Mouse (Mus musculus) ES-E14 (cell line): ENCODE measurements around the gene Pde9a. TPM values are rescaled to one million over a fixed set of nuclear protein-coding genes. Genes with fewer than 3 reads are reported as not detected.

Experiments
- DNase-seq: peaks from one replicate; pipeline ENCODE4 v3.0.0-alpha.2; 2013; ENCODE audit warnings: low read depth, low spot score
- H3K27ac ChIP-seq: 2 replicates; pipeline ENCODE4 v1.5.1; 2012; ENCODE audit warnings: low read depth, mild to moderate bottlenecking, low read length, moderate library complexity, mixed read lengths; ENCODE audit not compliant: poor library complexity, insufficient read depth, severe bottlenecking
- H3K36me3 ChIP-seq: 2 replicates; pipeline ENCODE4 v1.6.1; 2012; ENCODE audit warnings: mild to moderate bottlenecking, low read length, moderate library complexity, mixed read lengths; ENCODE audit not compliant: control insufficient read depth, poor library complexity, insufficient read depth, severe bottlenecking
- H3K4me1 ChIP-seq, 2 experiments: fragments of 150-350 bp in 1 of 2; sonication (generic) in 1 of 2; 2 replicates each; pipeline ENCODE4 v1.6.1; 2012; ENCODE audit warnings: low read length in 2 of 2, mild to moderate bottlenecking in 1 of 2, mixed read lengths in 1 of 2; ENCODE audit not compliant: control insufficient read depth in 2 of 2, insufficient read depth in 2 of 2, poor library complexity in 1 of 2
- H3K4me3 ChIP-seq, 2 experiments: fragments of 150-350 bp in 1 of 2; sonication (generic) in 1 of 2; 2 replicates each; pipeline ENCODE4 v1.5.1; 2012; ENCODE audit warnings: low read length in 2 of 2, low read depth in 1 of 2, mild to moderate bottlenecking in 1 of 2, mixed read lengths in 1 of 2; ENCODE audit not compliant: insufficient read depth in 1 of 2, poor library complexity in 1 of 2, severe bottlenecking in 1 of 2
- H3K9ac ChIP-seq: 2 replicates; pipeline ENCODE4 v1.6.1; 2012; ENCODE audit warnings: low read depth, mild to moderate bottlenecking, low read length, mixed read lengths; ENCODE audit not compliant: poor library complexity, insufficient read depth, severe bottlenecking
- H3K9me3 ChIP-seq: fragments of 150-350 bp; sonication (generic); 2 replicates; pipeline ENCODE4 v1.6.1; 2012; ENCODE audit warnings: low read depth, mild to moderate bottlenecking, low read length; ENCODE audit not compliant: control insufficient read depth, insufficient read depth
- CHD2 ChIP-seq: IDR thresholded peaks from 2 replicates; pipeline ENCODE4 v1.6.1; 2014; ENCODE audit warnings: mild to moderate bottlenecking, low read depth, low read length, inconsistent platforms
- HCFC1 ChIP-seq: IDR thresholded peaks from 2 replicates; pipeline ENCODE4 v1.6.1; 2012; ENCODE audit warnings: low read length, inconsistent platforms, borderline replicate concordance; ENCODE audit not compliant: insufficient read depth
- MAFK ChIP-seq: IDR thresholded peaks from 2 replicates; pipeline ENCODE4 v1.6.1; 2014; ENCODE audit warnings: mild to moderate bottlenecking, low read depth, low read length, inconsistent platforms; ENCODE audit not compliant: insufficient read depth
- ZC3H11A ChIP-seq: IDR thresholded peaks from 2 replicates; pipeline ENCODE4 v1.6.1; 2012; ENCODE audit warnings: low read depth, mild to moderate bottlenecking, inconsistent platforms, low read length, borderline replicate concordance
- ZNF384 ChIP-seq: IDR thresholded peaks from 2 replicates; pipeline ENCODE4 v1.6.1; 2012; ENCODE audit warnings: low read depth, low read length, inconsistent platforms
- in situ Hi-C, 2 experiments: fragments of 600-800 bp; cut with MboI; formaldehyde crosslinking; loops; one replicate each; pipeline ENCODE4 v1.15.1; 2025; ENCODE audit warnings: low sequenced_read_pairs in 2 of 2, inconsistent platforms in 1 of 2; ENCODE audit not compliant: unreplicated experiment in 2 of 2
- total RNA-seq: library from RNA; depleted of rRNA; stranded (reverse); fragments of 300-350 nt; gene quantifications from 2 replicates; pipeline ENCODE4 v1.2.3, GENCODE M21; 2012

Pde9a gene
- total RNA-seq, 1 experiment, result 3.9 TPM

- Histone ChIP-seq H3K36me3 (peaks cover 81% of the 10 kb centered on the region), H3K9ac (no peak overlapping the region), H3K4me1 (peaks cover 0 to 12% of the 10 kb centered on the region in 2 experiments; a peak in 1 of 4 replicates), H3K9me3 (no peaks in the 10 kb centered on the region), H3K4me3 (no peak overlapping the region), H3K27ac (no peak overlapping the region)
- in situ Hi-C loops, result no loop called here
- no peak for DNase-seq
- TF ChIP-seq CHD2 (no peak), ZC3H11A (no peak), MAFK (no peak), ZNF384 (no peak), HCFC1 (no peak)
Observed at GRCm38 (mm10) chr17:31503936-31504335, 117.9 kb downstream of the Pde9a start.

GRCm38 (mm10) chr17:31505013-31505412 lies 119.0 kb downstream of the Pde9a start:
- Histone ChIP-seq H3K4me3 (no peak overlapping the region), H3K4me1 (peaks cover 0 to 12% of the 10 kb centered on the region in 2 experiments; a peak in 1 of 4 replicates), H3K36me3 (peaks cover 83% of the 10 kb centered on the region), H3K9me3 (no peaks in the 10 kb centered on the region), H3K27ac (no peak overlapping the region), H3K9ac (peak overlapping the region; percentile 25; the same call in 1 of the 2 replicates)
- in situ Hi-C loops, result no loop called here
- no peak for TF ChIP-seq CHD2
- no peak for TF ChIP-seq ZC3H11A
- no peak for DNase-seq

GRCm38 (mm10) chr17:31506282-31506681 lies 120.3 kb downstream of the Pde9a start:
- H3K4me1 ChIP-seq, result peaks cover 0 to 12% of the 10 kb centered on the region in 2 experiments; a peak in 1 of 4 replicates
- H3K9ac ChIP-seq, result no peak overlapping the region
- no peaks in the 10 kb centered on the region for H3K9me3 ChIP-seq
- no peak for DNase-seq
- no peak overlapping the region for H3K27ac ChIP-seq
- no peak overlapping the region for H3K4me3 ChIP-seq
- H3K36me3 ChIP-seq, result peaks cover 75% of the 10 kb centered on the region
- in situ Hi-C loops, result no loop called here
- TF ChIP-seq HCFC1, result no peak
- TF ChIP-seq ZC3H11A, result no peak
- TF ChIP-seq MAFK, result no peak
- no peak for TF ChIP-seq ZNF384
- TF ChIP-seq CHD2, result no peak

- peak overlapping the region; percentile 75 to 83 for H3K4me3 ChIP-seq
- H3K27ac ChIP-seq, result no peak overlapping the region
- H3K9ac ChIP-seq, result peak overlapping the region; percentile 89; the same call in 1 of the 2 replicates
Observed at GRCm38 (mm10) chr17:31510944-31511343, 124.9 kb downstream of the Pde9a start.

GRCm38 (mm10) chr17:31511792-31512495 lies 125.9 kb downstream of the Pde9a start:
- Histone ChIP-seq H3K36me3 (peaks cover 27% of the 10 kb centered on the region), H3K4me3 (peak overlapping the region; percentile 75 to 83), H3K9ac (peak overlapping the region; percentile 89), H3K27ac (peak overlapping the region; percentile 82), H3K4me1 (no peaks in the 10 kb centered on the region), H3K9me3 (no peaks in the 10 kb centered on the region)
- TF ChIP-seq ZC3H11A (no peak), HCFC1 (peak; percentile 81)
- peak; percentile 82 for DNase-seq
- in situ Hi-C loops, result loop anchor here in 1 of 2 experiments (10.0 kb wide), 1 partner anchor 153 kb away; no protein-coding TSS in a partner anchor

More at GRCm38 (mm10) chr17:31510944-31511343, 124.9 kb downstream of the Pde9a start:
- 0 out of 2 replicates have a peak, but pooled peaks have one; percentile 10 for TF ChIP-seq ZC3H11A
- TF ChIP-seq ZNF384, result no peak
- in situ Hi-C loops, result loop anchor here in 1 of 2 experiments (10.0 kb wide), 1 partner anchor 154 kb away; no protein-coding TSS in a partner anchor
- H3K4me1 ChIP-seq, result no peaks in the 10 kb centered on the region
- peaks cover 34% of the 10 kb centered on the region for H3K36me3 ChIP-seq
- H3K9me3 ChIP-seq, result no peaks in the 10 kb centered on the region
- DNase-seq, result no peak
